ENCODE assay signal across 24 mouse cellular contexts in the genomic region with DNA sequence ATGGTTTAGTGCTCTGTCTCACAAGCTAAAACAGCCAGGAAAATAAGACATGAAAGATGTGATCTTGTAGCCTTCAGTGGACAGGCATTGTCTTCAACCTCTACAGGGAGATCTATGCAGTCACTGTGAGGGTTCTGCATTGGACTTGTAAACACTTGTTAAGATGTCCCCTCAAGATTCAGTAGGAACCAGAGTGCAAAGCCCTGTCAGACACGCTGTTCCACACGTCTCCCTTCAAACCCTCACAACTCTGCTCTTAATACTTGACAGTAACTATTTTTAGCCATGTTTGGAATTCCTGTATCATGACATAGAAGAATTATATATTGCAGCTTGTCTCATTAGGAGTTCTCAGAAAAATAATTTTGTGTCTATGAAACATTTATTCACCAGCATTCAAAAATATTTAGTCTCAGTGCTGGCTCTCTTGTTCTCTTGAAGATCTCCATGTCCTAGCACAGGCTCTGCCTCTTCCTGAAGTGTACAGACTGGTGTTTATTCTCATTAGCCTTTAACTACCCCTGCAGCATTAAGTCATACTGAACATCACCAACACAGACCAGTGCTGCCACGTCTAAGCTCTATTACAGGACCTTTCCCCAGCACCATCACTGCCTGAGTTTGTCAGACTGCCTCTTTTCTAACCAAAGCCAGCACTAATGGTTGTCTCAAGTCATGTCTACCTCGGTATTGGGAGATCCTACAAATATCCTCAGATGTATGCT. TPM values are rescaled to one million over a fixed set of nuclear protein-coding genes. Genes with fewer than 3 reads are reported as not detected.
DNase-seq lines count a peak whose midpoint lies in the region; ATAC-seq and TF ChIP-seq lines count a peak whose summit lies in the region.
"Had no signal": no experiment of that assay in that cellular context is flagged by ENCODE, and none has a peak within 500 bp of the region (broad histone marks: within the 10 kb centered on the region; RNA-seq: fewer than 3 reads in every experiment).

No protein-coding gene starts in this region.

- H3K27ac ChIP-seq in lung, embryonic 16.5 days (ENCODE audit: low read length), result peak overlapping the region; percentile 32; the same call in 1 of the 2 replicates
- H3K27ac ChIP-seq in heart, embryonic 13.5 days (replicated peaks), result peak overlapping the region; percentile 95
- H3K27ac ChIP-seq in olfactory bulb, adult 2 months (ENCODE audit: insufficient read depth, low read depth, low read length), result 0 out of 2 replicates have a peak overlapping the region, but pooled peaks have one; percentile 5
- no peak overlapping the region for H3K27ac ChIP-seq in forebrain, embryonic 12.5 days
- H3K27ac ChIP-seq: forebrain, embryonic 13.5 days; hindbrain, postnatal 0 days; layer of hippocampus, adult 2 months; midbrain, embryonic 13.5 days had no signal

- 47% methylated on average over 4 of the region's 4 CpGs for WGBS in lung, embryonic 16.5 days
- 37% methylated on average over 4 of the region's 4 CpGs for WGBS in heart, embryonic 13.5 days
- WGBS in olfactory bulb, adult 2 months, result 80% methylated on average over 4 of the region's 4 CpGs
- 88% methylated on average over 4 of the region's 4 CpGs for WGBS in forebrain, embryonic 12.5 days

- H3K27me3 ChIP-seq in lung, embryonic 16.5 days (ENCODE audit: control insufficient read depth, insufficient read depth, low read depth, low read length), result no peaks in the 10 kb centered on the region
- H3K27me3 ChIP-seq in heart, embryonic 13.5 days (replicated peaks), result no peaks in the 10 kb centered on the region
- no peaks in the 10 kb centered on the region for H3K27me3 ChIP-seq in forebrain, embryonic 12.5 days
- H3K27me3 ChIP-seq: forebrain, embryonic 13.5 days; midbrain, embryonic 13.5 days had no signal

- H3K4me2 ChIP-seq in lung, embryonic 16.5 days (ENCODE audit: low read depth, low read length), result no peak overlapping the region
- peak overlapping the region; percentile 40 for H3K4me2 ChIP-seq in heart, embryonic 13.5 days
- no peak overlapping the region for H3K4me2 ChIP-seq in forebrain, embryonic 12.5 days
- H3K4me2 ChIP-seq: forebrain, embryonic 13.5 days; liver, embryonic 11.5 days; midbrain, embryonic 13.5 days had no signal

- ATAC-seq in lung, embryonic 16.5 days (ENCODE audit: low read depth), result peak; percentile 62
- ATAC-seq in heart, embryonic 13.5 days (ENCODE audit: extremely low read depth, insufficient number of reproducible peaks, low FRiP score, low TSS enrichment), result peak; percentile 54
- no peak for ATAC-seq in forebrain, embryonic 12.5 days (ENCODE audit: low FRiP score)
- ATAC-seq: forebrain, embryonic 13.5 days; hindbrain, postnatal 0 days; midbrain, embryonic 13.5 days had no signal

- H3K9ac ChIP-seq in lung, embryonic 16.5 days (ENCODE audit: low read length), result no peak overlapping the region
- peak overlapping the region; percentile 70 for H3K9ac ChIP-seq in heart, embryonic 13.5 days
- H3K9ac ChIP-seq in forebrain, embryonic 12.5 days, result no peak overlapping the region
- H3K9ac ChIP-seq: forebrain, embryonic 13.5 days; midbrain, embryonic 13.5 days had no signal

- peak; percentile 47 for DNase-seq in heart, adult 8-10 months (ENCODE audit: low spot score)
- DNase-seq in heart, postnatal 25 days (ENCODE audit: low spot score), result no peak
- no peak for DNase-seq in lung, postnatal 36 days
- no peak for DNase-seq in gastrocnemius, postnatal 4 days (ENCODE audit: low spot score in 2 of 2)
- DNase-seq: adrenal gland, postnatal 36 days; B cell, adult 2 months; cerebellum, adult 2 months; cerebellum, postnatal 36 days; gastrocnemius, postnatal 10 days; kidney, adult 18-20 months; kidney, postnatal 10 days; layer of hippocampus, postnatal 36 days; lung, adult 18-20 months; right cerebral cortex, postnatal 25 days had no signal

- no peak for TF ChIP-seq CTCF in olfactory bulb, adult 2 months (IDR thresholded peaks at IDR 0.05; ENCODE audit: insufficient read depth, low read depth, low read length)

- no peak overlapping the region for H3K4me3 ChIP-seq in lung, embryonic 16.5 days (ENCODE audit: low read length)
- H3K4me3 ChIP-seq in heart, embryonic 13.5 days, result no peak overlapping the region
- no peak overlapping the region for H3K4me3 ChIP-seq in olfactory bulb, adult 2 months (ENCODE audit: insufficient read depth, low read depth, low read length)
- no peak overlapping the region for H3K4me3 ChIP-seq in forebrain, embryonic 12.5 days (replicated peaks)
- H3K4me3 ChIP-seq: forebrain, embryonic 13.5 days; layer of hippocampus, adult 2 months; midbrain, embryonic 13.5 days had no signal

- H3K9me3 ChIP-seq in lung, embryonic 16.5 days (ENCODE audit: control insufficient read depth, low read length), result no peaks in the 10 kb centered on the region; the same call in 1 of the 2 replicates
- H3K9me3 ChIP-seq in heart, embryonic 13.5 days, result 0 out of 2 replicates have a peak, but pooled peaks cover 3% of the 10 kb centered on the region
- H3K9me3 ChIP-seq in forebrain, embryonic 12.5 days, result no peaks in the 10 kb centered on the region
- H3K9me3 ChIP-seq: forebrain, embryonic 13.5 days; midbrain, embryonic 13.5 days had no signal

- TF ChIP-seq POLR2A in olfactory bulb, adult 2 months (IDR thresholded peaks at IDR 0.05; ENCODE audit: insufficient read depth, low read depth, low read length), result no peak

- no peaks in the 10 kb centered on the region for H3K4me1 ChIP-seq in lung, embryonic 16.5 days (replicated peaks; ENCODE audit: control insufficient read depth, insufficient read depth, low read length)
- H3K4me1 ChIP-seq in heart, embryonic 13.5 days, result peaks cover 60% of the 10 kb centered on the region
- peaks cover 5% of the 10 kb centered on the region; the same call in 1 of the 2 replicates for H3K4me1 ChIP-seq in olfactory bulb, adult 2 months (ENCODE audit: control insufficient read depth, insufficient read depth, low read length)
- H3K4me1 ChIP-seq in forebrain, embryonic 12.5 days, result 0 out of 2 replicates have a peak, but pooled peaks cover 2% of the 10 kb centered on the region
- H3K4me1 ChIP-seq: midbrain, embryonic 13.5 days had no signal

- peaks cover 2% of the 10 kb centered on the region; the same call in 1 of the 2 replicates for H3K36me3 ChIP-seq in lung, embryonic 16.5 days (ENCODE audit: control insufficient read depth, insufficient read depth, low read length)
- peaks cover 11% of the 10 kb centered on the region for H3K36me3 ChIP-seq in heart, embryonic 13.5 days
- H3K36me3 ChIP-seq in forebrain, embryonic 12.5 days (replicated peaks), result peaks cover 13% of the 10 kb centered on the region

- intact Hi-C loops in heart, postnatal 25 days (cut with DNase I), result no loop called here

RNA-seq across cellular contexts. Expression of gene Ccdc141, which starts 12.0 kb away (rescaled TPM):
- 100 to 1,000 TPM; 169 to 239 (median 208) TPM for total RNA-seq in heart, adult 8-10 months (2022)
- total RNA-seq in heart, postnatal 25 days (2021), result 100 to 1,000 TPM; 239 to 243 TPM
- polyA plus RNA-seq in lung, embryonic 16.5 days (2015; fragmentation: Nextera tagmentation; extraction: Ambion mirVana), result 19.6 and 25.1 TPM in 2 replicates
- polyA plus RNA-seq in heart, embryonic 13.5 days (2015; fragmentation: Nextera tagmentation; extraction: Ambion mirVana), result 156 and 170 TPM in 2 replicates
- not detected in 2 replicates for polyA plus RNA-seq in olfactory bulb, adult 2 months (2012; ENCODE audit: insufficient read depth, insufficient read length, low replicate concordance, missing spikeins)
- 2.6 and 3.6 TPM in 2 replicates for polyA plus RNA-seq in forebrain, embryonic 12.5 days (2016; fragmentation: Nextera tagmentation; extraction: Ambion mirVana)
- total RNA-seq in gastrocnemius, postnatal 4 days (2021), result 100 to 1,000 TPM; 101 to 119 TPM
- total RNA-seq: neutrophil, adult 5-6 weeks had no signal
